Mouse (Mus musculus) liver, adult 2 months (tissue): ENCODE results near the gene Lgals1. TPM values are rescaled to one million over a fixed set of nuclear protein-coding genes. Genes with fewer than 3 reads are reported as not detected.
"Not testable (repeated sequence)": the region's sequence is repeated elsewhere in the genome, so short reads cannot be mapped to it uniquely, and the experiment has no call there.

Experiments
- DNase-seq: peaks from one replicate; pipeline ENCODE4 v3.0.0-alpha.2; 2011; ENCODE audit warnings: low read depth, low spot score; ENCODE audit errors: extremely low read depth
- H3K27ac ChIP-seq: fragments of 200-500 bp; replicated peaks from 2 replicates; pipeline ENCODE4 v1.5.1; 2012; ENCODE audit warnings: low read depth, mild to moderate bottlenecking, control low read depth, inconsistent platforms, low read length; ENCODE audit not compliant: insufficient read depth
- H3K27me3 ChIP-seq: fragments of 200-500 bp; 2 replicates; pipeline ENCODE4 v1.6.1; 2012; ENCODE audit warnings: mild to moderate bottlenecking, moderate library complexity, low read length, inconsistent platforms; ENCODE audit not compliant: control insufficient read depth, insufficient read depth
- H3K36me3 ChIP-seq: fragments of 200-500 bp; 2 replicates; pipeline ENCODE4 v1.6.1; 2012; ENCODE audit warnings: low read length, inconsistent platforms; ENCODE audit not compliant: control insufficient read depth, insufficient read depth
- H3K4me1 ChIP-seq: fragments of 200-500 bp; 2 replicates; pipeline ENCODE4 v1.6.1; 2011; ENCODE audit warnings: low read length; ENCODE audit not compliant: control insufficient read depth, insufficient read depth
- H3K4me3 ChIP-seq: fragments of 200-500 bp; 2 replicates; pipeline ENCODE4 v1.5.1; 2011; ENCODE audit warnings: low read depth, mild to moderate bottlenecking, control low read depth, low read length, moderate library complexity; ENCODE audit not compliant: insufficient read depth
- H3K79me2 ChIP-seq: fragments of 200-500 bp; 2 replicates; pipeline ENCODE4 v1.6.1; 2012; ENCODE audit warnings: inconsistent platforms, mild to moderate bottlenecking, low read length, moderate library complexity; ENCODE audit not compliant: control insufficient read depth, insufficient read depth
- H3K9ac ChIP-seq: fragments of 200-500 bp; 2 replicates; pipeline ENCODE4 v1.6.1; 2012; ENCODE audit warnings: low read depth, mild to moderate bottlenecking, control low read depth, inconsistent platforms, low read length
- CTCF ChIP-seq: fragments of 200-500 bp; IDR thresholded peaks from 2 replicates; pipeline ENCODE4 v1.5.1; 2011; ENCODE audit warnings: low read depth, low read length, control low read depth
- POLR2A ChIP-seq: fragments of 200-500 bp; IDR thresholded peaks from 2 replicates; pipeline ENCODE4 v1.6.1; 2011; ENCODE audit warnings: low read length, control low read depth; ENCODE audit not compliant: insufficient read depth; ENCODE audit errors: extremely low read depth
- WGBS: fragments of 180-500 bp; shearing (Covaris S2); methylation state at CpG from one replicate; pipeline ENCODE4 v1.1.7; 2018; 5-methylcytosine and 5-hydroxymethylcytosine counted together
- polyA plus RNA-seq: library from polyadenylated mRNA; depleted of rRNA; stranded (reverse); fragments of >200 nt; gene quantifications from 2 replicates; pipeline ENCODE4 v1.2.3, GENCODE M21; 2012; rRNA removed
- total RNA-seq: library from RNA; depleted of rRNA; stranded (reverse); fragments of >200 nt; gene quantifications from 2 replicates; pipeline ENCODE4 v1.2.3, GENCODE M21; 2014; rRNA removed

The Lgals1 gene
- total RNA-seq = 23.2 and 31.6 TPM in 2 replicates
- polyA plus RNA-seq = 25.2 and 26.9 TPM in 2 replicates

DNA sequence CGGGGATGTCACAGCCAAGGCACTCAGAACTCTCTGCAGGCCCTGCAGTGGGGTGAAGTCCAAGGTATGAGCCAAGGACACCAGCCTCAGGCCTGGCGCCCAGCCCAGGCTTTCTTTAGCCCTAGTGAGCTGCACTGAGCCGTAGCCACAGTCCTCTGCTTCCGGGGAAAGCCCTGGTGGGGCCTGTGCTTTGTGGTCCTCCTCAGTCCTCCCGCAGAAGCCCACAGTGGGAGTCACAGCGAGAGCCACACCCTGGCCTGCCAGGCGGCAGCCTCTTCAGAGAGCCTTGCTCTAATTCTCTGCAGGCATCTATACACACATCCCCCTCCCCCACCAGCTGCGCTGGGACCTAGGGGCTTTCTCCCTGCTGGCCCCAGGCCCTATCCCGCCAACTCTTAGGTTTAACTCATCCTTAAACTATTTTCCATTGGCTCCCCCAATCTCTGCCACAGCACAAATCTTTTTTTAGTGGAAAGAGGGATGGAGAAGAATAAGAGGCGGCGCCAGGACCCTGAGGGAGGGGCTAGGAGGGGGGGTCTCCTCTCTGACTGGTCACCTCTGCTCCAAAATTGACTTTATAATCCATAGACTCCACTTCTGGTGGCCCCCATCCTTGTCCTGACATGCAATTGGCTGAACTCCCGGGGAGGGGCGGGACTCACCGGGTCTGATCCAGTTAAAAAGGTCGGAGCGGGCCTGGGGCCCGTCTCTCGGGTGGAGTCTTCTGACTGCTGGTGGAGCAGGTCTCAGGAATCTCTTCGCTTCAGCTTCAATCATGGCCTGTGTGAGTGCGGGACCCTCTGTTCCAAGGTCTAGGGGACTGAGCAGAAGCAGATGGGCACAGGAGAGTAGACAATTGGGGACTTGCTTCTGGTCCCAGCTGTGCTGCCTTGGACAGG lies at the start of gene Lgals1:
TSS of gene Lgals1 (plus strand) at position 705 of the 899 bp plus-strand sequence.
- Histone ChIP-seq H3K79me2 (no peaks in the 10 kb centered on the region), H3K27ac (peak within 1 kb of the TSS; percentile 38; the same call in 1 of the 2 replicates), H3K27me3 (no peaks in the 10 kb centered on the region), H3K4me1 (peaks cover 11% of the 10 kb centered on the region; the same call in 1 of the 2 replicates), H3K4me3 (peak within 1 kb of the TSS; percentile 43), H3K36me3 (no peaks in the 10 kb centered on the region), H3K9ac (peak within 1 kb of the TSS; percentile 58)
- WGBS = 12% methylated on average over 20 of the region's 20 CpGs
- peak; percentile 80 for DNase-seq
- TF ChIP-seq CTCF (no peak), POLR2A (no peak)

DNA sequence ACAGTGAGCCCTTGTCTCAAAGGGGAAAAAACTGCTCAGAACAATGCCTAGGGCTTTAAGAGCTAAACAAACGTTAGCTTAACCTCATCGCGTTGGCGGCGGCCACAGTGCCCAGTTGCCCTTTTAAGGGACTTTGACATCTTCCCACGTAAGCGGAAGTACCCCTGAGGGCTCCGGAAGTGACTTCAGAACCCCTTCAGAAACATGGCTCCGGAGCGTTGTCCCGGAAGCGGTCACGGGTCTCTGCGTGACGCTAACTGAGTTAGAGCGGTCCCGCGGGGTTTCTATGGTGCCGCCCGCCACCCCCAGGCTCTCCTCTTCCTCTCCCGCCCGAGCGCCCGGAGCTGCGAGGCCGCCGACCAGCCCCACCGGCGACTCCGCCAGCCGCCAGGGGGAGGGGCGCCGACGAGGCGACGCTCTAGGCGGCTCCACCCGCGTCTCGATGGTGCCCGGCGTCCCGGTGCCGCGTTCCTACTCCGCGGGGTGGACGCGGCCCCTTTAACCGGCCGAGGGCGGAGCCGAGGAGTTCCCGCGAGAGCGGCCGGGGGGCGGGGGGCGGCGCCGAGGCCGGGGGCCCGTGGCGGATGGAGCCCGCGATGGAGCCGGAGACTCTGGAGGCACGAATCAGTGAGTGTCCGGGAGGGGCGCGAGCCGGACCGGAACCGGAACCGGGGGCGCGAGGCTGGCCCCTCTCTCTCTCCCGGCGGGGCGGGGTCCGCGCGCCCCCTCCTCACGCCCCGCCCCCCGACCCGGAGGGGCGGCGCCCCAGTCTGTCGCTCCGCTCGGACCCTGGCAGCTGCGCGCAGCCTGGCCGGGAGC lies 49.3 kb upstream of the Lgals1 start, which contains the start of gene Gga1:
TSS of gene Gga1 (plus strand) at position 200 of the 819 bp plus-strand sequence.
- H3K9ac ChIP-seq = peak within 1 kb of the TSS; percentile 89
- H3K79me2 ChIP-seq = peaks cover 3% of the 10 kb centered on the region; the same call in 1 of the 2 replicates
- H3K27ac ChIP-seq = peak within 1 kb of the TSS; percentile 94
- no peaks in the 10 kb centered on the region; the same call in none of the 2 replicates for H3K4me1 ChIP-seq
- peak within 1 kb of the TSS; percentile 96 for H3K4me3 ChIP-seq
- WGBS = 1% methylated on average over 76 of the region's 95 CpGs
- peak; percentile 50; the same call in 1 of the 2 replicates for TF ChIP-seq POLR2A
- 0 out of 2 replicates have a peak, but pooled peaks have one; percentile 12 for TF ChIP-seq CTCF
- peak; percentile 93 for DNase-seq
- no peaks in the 10 kb centered on the region for H3K27me3 ChIP-seq
- peaks cover 3% of the 10 kb centered on the region; the same call in 1 of the 2 replicates for H3K36me3 ChIP-seq

DNA sequence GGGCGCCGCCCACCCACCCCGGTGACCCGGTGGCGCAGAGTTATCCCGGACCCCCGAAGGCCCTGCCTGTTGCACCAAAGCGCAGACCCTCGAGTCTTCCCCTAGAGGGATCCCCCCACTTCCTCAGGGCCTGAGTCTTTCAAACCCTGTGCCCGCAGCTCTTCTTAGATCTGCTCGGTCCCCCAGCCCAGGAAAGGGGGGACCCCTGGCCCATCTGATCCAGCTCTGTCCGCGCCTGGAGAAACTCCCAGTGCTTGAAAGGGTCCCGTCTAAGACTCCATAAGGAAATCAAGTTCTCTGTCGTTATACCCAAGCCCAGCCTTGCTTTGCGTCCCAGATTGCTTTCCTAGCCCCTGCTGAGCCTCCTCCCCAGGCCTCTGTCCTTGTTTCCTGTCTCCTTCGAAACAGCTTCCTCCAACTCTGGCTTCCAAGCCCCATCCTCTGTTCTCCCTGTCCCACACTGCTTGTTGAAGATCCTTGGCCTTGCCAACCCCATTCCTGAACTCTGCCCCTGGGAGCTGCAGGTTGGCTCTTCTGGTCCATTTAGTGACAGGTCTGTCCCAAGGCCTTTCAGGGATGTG lies 48.6 kb upstream of the Lgals1 start:
- TF ChIP-seq POLR2A (no peak), CTCF (no peak)
- H3K27ac ChIP-seq = peak overlapping the region; percentile 50
- peaks cover 6% of the 10 kb centered on the region; the same call in 1 of the 2 replicates for H3K36me3 ChIP-seq
- H3K4me3 ChIP-seq = peak overlapping the region; percentile 96
- DNase-seq = peak; percentile 69
- WGBS = under 1% methylated on average over 17 of the region's 17 CpGs
- H3K4me1 ChIP-seq = no peaks in the 10 kb centered on the region; the same call in none of the 2 replicates
- peaks cover 3% of the 10 kb centered on the region; the same call in 1 of the 2 replicates for H3K79me2 ChIP-seq
- no peaks in the 10 kb centered on the region for H3K27me3 ChIP-seq
- peak overlapping the region; percentile 89 for H3K9ac ChIP-seq

DNA sequence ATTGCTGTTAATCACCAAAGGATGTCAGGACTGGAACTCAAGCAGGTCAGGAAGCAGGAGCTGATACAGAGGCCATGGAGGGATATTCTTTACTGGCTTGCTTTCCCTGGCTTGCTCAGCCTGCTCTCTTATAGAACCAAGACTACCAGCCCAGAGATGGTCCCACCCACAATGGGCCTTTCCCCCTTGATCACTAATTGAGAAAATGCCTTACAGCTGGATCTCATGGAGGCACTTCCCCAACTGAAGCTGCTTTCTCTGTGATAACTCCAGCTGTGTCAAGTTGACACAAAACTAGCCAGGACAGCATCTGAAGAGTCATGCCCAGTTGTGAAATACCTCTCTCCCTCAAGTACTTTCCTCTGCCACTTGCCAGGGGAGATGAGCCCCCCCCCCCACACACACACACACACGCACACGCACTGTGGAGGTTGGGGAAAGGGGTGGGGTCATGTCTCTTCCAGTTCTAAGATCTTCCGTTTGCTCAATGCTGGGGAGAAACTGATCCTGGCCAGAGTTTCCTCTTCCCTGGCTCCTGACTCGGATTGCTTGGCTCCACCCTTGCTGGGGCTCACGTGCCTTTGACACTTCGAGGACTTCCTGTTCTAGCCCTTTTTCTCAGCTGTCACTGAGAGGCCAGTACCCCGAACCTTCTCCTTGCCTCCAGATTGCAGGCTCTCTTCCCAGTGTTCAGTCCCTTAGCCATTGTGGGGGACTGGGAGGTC lies 47.6 kb upstream of the Lgals1 start:
- H3K27ac ChIP-seq = 0 out of 2 replicates have a peak overlapping the region, but pooled peaks have one; percentile 17
- not testable (repeated sequence) for H3K4me1 ChIP-seq, H3K36me3 ChIP-seq, H3K79me2 ChIP-seq, H3K4me3 ChIP-seq, H3K9ac ChIP-seq, H3K27me3 ChIP-seq
- WGBS = 43% methylated on average over 7 of the region's 7 CpGs
- DNase-seq = peak; percentile 26

DNA sequence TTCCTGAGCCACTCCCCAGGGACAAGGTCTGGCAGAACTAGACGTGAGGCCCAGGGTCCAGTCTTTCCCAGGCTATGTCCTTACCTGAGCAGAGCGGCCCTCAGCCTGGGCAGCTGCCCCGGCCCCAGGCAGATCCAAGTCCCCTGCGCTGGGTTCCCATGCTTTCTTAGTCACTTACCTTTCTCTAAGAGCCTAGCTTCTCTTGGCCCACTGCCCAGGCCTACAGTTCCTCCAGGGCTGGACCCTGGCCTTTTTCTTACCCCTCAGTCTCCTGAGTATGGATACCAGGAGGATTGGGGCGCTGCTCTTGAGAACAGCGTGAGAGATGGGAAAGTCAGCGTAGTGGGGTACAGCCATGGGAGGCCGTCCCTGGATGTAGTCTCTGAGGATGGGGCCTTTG lies 46.1 kb upstream of the Lgals1 start:
- DNase-seq = no peak
- H3K4me1 ChIP-seq = no peaks in the 10 kb centered on the region; the same call in none of the 2 replicates
- H3K27me3 ChIP-seq = no peaks in the 10 kb centered on the region
- no peak overlapping the region for H3K9ac ChIP-seq
- no peak overlapping the region for H3K27ac ChIP-seq
- peaks cover 12% of the 10 kb centered on the region; the same call in 1 of the 2 replicates for H3K36me3 ChIP-seq
- no peak overlapping the region for H3K4me3 ChIP-seq
- TF ChIP-seq CTCF (no peak), POLR2A (no peak)
- H3K79me2 ChIP-seq = peaks cover 3% of the 10 kb centered on the region; the same call in 1 of the 2 replicates
- WGBS = 98% methylated on average over 8 of the region's 8 CpGs
